28 mouse cellular contexts compared by ENCODE assay signal in the genomic region with DNA sequence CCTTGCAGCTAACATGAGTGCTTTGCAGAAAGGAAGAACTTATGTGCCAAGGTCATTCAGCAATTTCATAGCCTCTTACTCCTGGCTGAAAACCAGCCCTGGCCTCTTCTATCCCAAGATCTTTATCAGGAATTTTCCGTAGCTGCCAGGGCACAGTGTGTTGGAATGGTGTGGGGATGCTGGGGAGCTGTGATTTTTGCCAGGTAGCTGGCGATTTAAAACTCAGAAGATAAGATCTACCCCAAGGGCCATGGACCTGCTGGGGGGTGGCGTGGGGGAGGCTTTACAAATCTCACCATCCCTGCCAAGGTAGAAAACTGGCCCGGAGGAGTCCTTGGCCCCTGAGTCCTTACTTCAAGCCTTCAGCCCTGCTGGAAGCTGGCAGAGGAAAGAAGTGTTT. TPM values are rescaled to one million over a fixed set of nuclear protein-coding genes. Genes with fewer than 3 reads are reported as not detected.
DNase-seq lines count a peak whose midpoint lies in the region; ATAC-seq and TF ChIP-seq lines count a peak whose summit lies in the region.
"Had no signal": no experiment of that assay in that cellular context is flagged by ENCODE, and none has a peak within 500 bp of the region (broad histone marks: within the 10 kb centered on the region; RNA-seq: fewer than 3 reads in every experiment).

No protein-coding gene starts in this region.

- TF ChIP-seq POLR2A in kidney, adult 2 months (IDR thresholded peaks at IDR 0.05; ENCODE audit: low read depth, low read length) = no peak
- TF ChIP-seq POLR2A in thymus, adult 2 months (IDR thresholded peaks at IDR 0.05; ENCODE audit: control insufficient read depth, extremely low read depth, insufficient read depth, low read length, poor library complexity) = no peak

- H3K9me3 ChIP-seq in kidney, embryonic 14.5 days (ENCODE audit: control insufficient read depth, low read length) = no peaks in the 10 kb centered on the region
- H3K9me3 ChIP-seq: embryonic facial prominence, embryonic 12.5 days; heart, embryonic 13.5 days; hindbrain, embryonic 10.5 days; hindbrain, embryonic 15.5 days; liver, embryonic 13.5 days had no signal

- WGBS in kidney, adult 2 months = 53% methylated on average over 4 of the region's 4 CpGs
- 65% methylated on average over 4 of the region's 4 CpGs for WGBS in kidney, embryonic 14.5 days
- WGBS in thymus, adult 2 months = 81% methylated on average over 4 of the region's 4 CpGs

- H3K4me2 ChIP-seq in kidney, embryonic 14.5 days (replicated peaks; ENCODE audit: low read depth, low read length) = no peak overlapping the region
- H3K4me2 ChIP-seq: embryonic facial prominence, embryonic 12.5 days; heart, embryonic 13.5 days; hindbrain, embryonic 15.5 days; liver, embryonic 13.5 days had no signal

- H3K9ac ChIP-seq in kidney, embryonic 14.5 days (ENCODE audit: low read depth, low read length) = no peak overlapping the region
- H3K9ac ChIP-seq: embryonic facial prominence, embryonic 12.5 days; forebrain, postnatal 0 days; heart, embryonic 13.5 days; hindbrain, embryonic 15.5 days; liver, embryonic 13.5 days had no signal

- no peaks in the 10 kb centered on the region for H3K36me3 ChIP-seq in kidney, adult 2 months (ENCODE audit: control insufficient read depth, insufficient read depth, low read length)
- H3K36me3 ChIP-seq in kidney, embryonic 14.5 days (ENCODE audit: control insufficient read depth, insufficient read depth, low read length) = no peaks in the 10 kb centered on the region
- H3K36me3 ChIP-seq in thymus, adult 2 months (ENCODE audit: control insufficient read depth, insufficient read depth, low read length) = no peaks in the 10 kb centered on the region
- H3K36me3 ChIP-seq: embryonic facial prominence, embryonic 12.5 days; heart, embryonic 13.5 days; hindbrain, embryonic 10.5 days; liver, embryonic 13.5 days had no signal

- ATAC-seq in kidney, embryonic 14.5 days (ENCODE audit: low FRiP score, low TSS enrichment) = no peak
- ATAC-seq: CD4-positive, CD25-positive, alpha-beta regulatory T cell, adult 4 months; forebrain, postnatal 0 days; inflammation-experienced regulatory T-cells, adult 6 months; midbrain, embryonic 16.5 days had no signal

- no peak overlapping the region for H3K4me3 ChIP-seq in kidney, adult 2 months (ENCODE audit: insufficient read depth, low read depth, low read length)
- no peak overlapping the region for H3K4me3 ChIP-seq in kidney, embryonic 14.5 days (ENCODE audit: low read length)
- no peak overlapping the region for H3K4me3 ChIP-seq in thymus, adult 2 months (ENCODE audit: control insufficient read depth, insufficient read depth, low read length)
- H3K4me3 ChIP-seq: embryonic facial prominence, embryonic 12.5 days; heart, embryonic 13.5 days; hindbrain, embryonic 10.5 days; hindbrain, embryonic 15.5 days; layer of hippocampus, adult 2 months; liver, embryonic 13.5 days had no signal

- peak overlapping the region; percentile 7; the same call in 1 of the 2 replicates for H3K27ac ChIP-seq in kidney, adult 2 months (ENCODE audit: insufficient read depth, low read depth, low read length)
- H3K27ac ChIP-seq in kidney, embryonic 14.5 days (ENCODE audit: low read depth, low read length) = no peak overlapping the region
- H3K27ac ChIP-seq in thymus, adult 2 months (ENCODE audit: control insufficient read depth, insufficient read depth, low read length) = no peak overlapping the region
- H3K27ac ChIP-seq: embryonic facial prominence, embryonic 12.5 days; heart, embryonic 13.5 days; hindbrain, embryonic 10.5 days; hindbrain, embryonic 15.5 days; layer of hippocampus, adult 2 months; liver, embryonic 13.5 days had no signal

- no peaks in the 10 kb centered on the region for H3K4me1 ChIP-seq in kidney, adult 2 months (ENCODE audit: control insufficient read depth, insufficient read depth, low read length)
- H3K4me1 ChIP-seq in kidney, embryonic 14.5 days (ENCODE audit: control insufficient read depth, insufficient read depth, low read length) = no peaks in the 10 kb centered on the region
- peaks cover 7% of the 10 kb centered on the region; the same call in 1 of the 2 replicates for H3K4me1 ChIP-seq in thymus, adult 2 months (replicated peaks; ENCODE audit: control insufficient read depth, insufficient read depth, low read length)
- H3K4me1 ChIP-seq: embryonic facial prominence, embryonic 12.5 days; hindbrain, embryonic 15.5 days; liver, embryonic 13.5 days had no signal

- TF ChIP-seq CTCF in kidney, adult 2 months (conservative IDR thresholded peaks at IDR 0.05; ENCODE audit: insufficient read depth, insufficient read length, low read depth, low read length) = no peak
- no peak for TF ChIP-seq CTCF in thymus, adult 2 months (IDR thresholded peaks at IDR 0.05; ENCODE audit: borderline replicate concordance, control insufficient read depth, extremely low read depth, insufficient read depth, low read length, poor library complexity)

- DNase-seq in kidney, adult 2 months = peak; percentile 64
- DNase-seq in MN1 (ENCODE audit: low spot score) = peak; percentile 44
- peak; percentile 15 for DNase-seq in fibroblast of lung, adult 2 months (ENCODE audit: low read depth)
- DNase-seq in kidney, postnatal 36 days = peak; percentile 39 to 63
- no peak for DNase-seq in spleen, adult 18-20 months
- DNase-seq in thymus, adult 2 months = no peak
- DNase-seq: adrenal gland, postnatal 14 days; cerebellum, adult 11-12 months; cerebellum, adult 9-11 months; embryo, embryonic 11 days; forebrain, postnatal 0 days; heart, postnatal 10 days; liver, embryonic 13.5 days; lung, adult 18-20 months; lung, postnatal 10 days; right cerebral cortex, postnatal 25 days; thymus, postnatal 25 days had no signal

- no peaks in the 10 kb centered on the region for H3K27me3 ChIP-seq in kidney, adult 2 months (replicated peaks; ENCODE audit: control insufficient read depth, insufficient read depth, low read length)
- no peaks in the 10 kb centered on the region for H3K27me3 ChIP-seq in kidney, embryonic 14.5 days (ENCODE audit: control insufficient read depth, insufficient read depth, low read length)
- H3K27me3 ChIP-seq in thymus, adult 2 months (ENCODE audit: control insufficient read depth, insufficient read depth, low read length) = no peaks in the 10 kb centered on the region
- H3K27me3 ChIP-seq: embryonic facial prominence, embryonic 12.5 days; hindbrain, embryonic 15.5 days; liver, embryonic 13.5 days had no signal

RNA-seq across cellular contexts. Expression of gene Slc12a3, which starts 3.0 kb away (rescaled TPM):
- polyA plus RNA-seq in kidney, adult 2 months (2012; rRNA removed) = 600 and 1,070 TPM in 2 replicates
- 0.39 and 0.51 TPM in 2 replicates for polyA plus RNA-seq in kidney, embryonic 14.5 days (2014; fragmentation: Nextera tagmentation; extraction: Ambion mirVana)
- 1.3 TPM in 2 replicates for polyA plus RNA-seq in thymus, adult 2 months (2012; rRNA removed)
- polyA plus RNA-seq: forebrain, embryonic 11.5 days; heart, embryonic 13.5 days; liver, embryonic 13.5 days; midbrain, embryonic 16.5 days; neural tube, embryonic 11.5 days had no signal

Comparison
In these comparisons a context has a peak if more than half of its experiments do, and no peak if none do; other contexts are left out.
1. RNA of gene Slc12a3, which starts 3.0 kb away (polyA plus RNA-seq): 600 to 1,070 TPM in kidney, adult 2 months; 1.3 TPM in thymus, adult 2 months and 0.39 to 0.51 TPM in kidney, embryonic 14.5 days; every median in the first group is over 100 times any median in the second.
2. DNase-seq: peak in kidney, adult 2 months (single experiment), MN1 (single experiment), fibroblast of lung, adult 2 months (single experiment) and kidney, postnatal 36 days (2 of 2); none in spleen, adult 18-20 months (0 of 2) and thymus, adult 2 months (single experiment).